Mouse (Mus musculus): Measurements from ENCODE around the gene Calr3.
A peak's percentile ranks its signal among the peaks of the same experiment; 100 is the strongest.

DNA sequence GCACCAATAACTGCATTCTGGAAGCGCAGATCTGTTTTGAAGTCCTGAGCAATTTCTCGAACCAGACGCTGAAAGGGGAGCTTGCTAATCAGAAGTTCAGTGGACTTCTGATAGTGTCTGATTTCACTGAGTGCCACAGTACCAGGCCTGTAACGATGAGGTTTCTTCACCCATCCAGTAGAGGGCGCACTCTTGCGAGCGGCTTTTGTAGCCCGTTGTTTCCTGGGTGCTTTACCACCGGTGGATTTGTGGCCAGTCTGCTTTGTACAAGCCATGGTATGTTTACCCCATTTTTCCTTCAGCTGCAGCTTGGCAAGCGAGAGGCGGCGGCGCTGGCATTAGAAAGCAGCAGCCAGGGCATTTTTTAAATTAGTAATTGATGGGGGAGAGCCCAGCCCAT lies 14.0 kb downstream of the Calr3 start:
- TF ChIP-seq MYC (IDR thresholded peaks at IDR 0.05; ENCODE audit: low read depth, low read length) (no peak), POLR2A (IDR thresholded peaks at IDR 0.05; ENCODE audit: control insufficient read depth in 1 of 2, insufficient read depth in 1 of 2, low read depth in 1 of 2, low read length in 2 of 2, poor library complexity in 1 of 2) (no peak), NRF1 (IDR thresholded peaks at IDR 0.05; ENCODE audit: insufficient read depth, low read depth, low read length, poor library complexity, severe bottlenecking) (no peak), JUND (IDR thresholded peaks at IDR 0.05; ENCODE audit: low read depth, low read length) (no peak), POLR2AphosphoS5 (IDR thresholded peaks at IDR 0.05; ENCODE audit: borderline replicate concordance, low read depth, low read length) (no peak), MAX (IDR thresholded peaks at IDR 0.05; ENCODE audit: low read length) (no peak), CTCF (IDR thresholded peaks at IDR 0.05 in 2 of 3, conservative IDR thresholded peaks at IDR 0.05 in 1 of 3; ENCODE audit: control insufficient read depth in 1 of 3, insufficient read depth in 1 of 3, low read depth in 2 of 3, low read length in 3 of 3, poor library complexity in 1 of 3, severe bottlenecking in 1 of 3) (peak; percentile 39 to 68 (median 56)), GATA1 (IDR thresholded peaks at IDR 0.05; ENCODE audit: low read depth, low read length) (no peak), ZC3H11A (IDR thresholded peaks at IDR 0.05; ENCODE audit: low read depth, low read length) (no peak), ZNF384 (IDR thresholded peaks at IDR 0.05; ENCODE audit: low read depth, low read length) (no peak)
